Mouse (Mus musculus) stomach, adult 2 months (tissue): ENCODE measurements around the gene Tfpi. TPM values are rescaled to one million over a fixed set of nuclear protein-coding genes. Genes with fewer than 3 reads are reported as not detected.

ENCODE experiments used
- polyA plus RNA-seq: library from polyadenylated mRNA; depleted of rRNA; stranded (reverse); fragments of >200 nt; gene quantifications from 2 replicates; pipeline ENCODE4 v1.2.3, GENCODE M21; 2012; rRNA removed

Gene Tfpi
- 0.29 and 0.36 TPM in 2 replicates for polyA plus RNA-seq

DNA sequence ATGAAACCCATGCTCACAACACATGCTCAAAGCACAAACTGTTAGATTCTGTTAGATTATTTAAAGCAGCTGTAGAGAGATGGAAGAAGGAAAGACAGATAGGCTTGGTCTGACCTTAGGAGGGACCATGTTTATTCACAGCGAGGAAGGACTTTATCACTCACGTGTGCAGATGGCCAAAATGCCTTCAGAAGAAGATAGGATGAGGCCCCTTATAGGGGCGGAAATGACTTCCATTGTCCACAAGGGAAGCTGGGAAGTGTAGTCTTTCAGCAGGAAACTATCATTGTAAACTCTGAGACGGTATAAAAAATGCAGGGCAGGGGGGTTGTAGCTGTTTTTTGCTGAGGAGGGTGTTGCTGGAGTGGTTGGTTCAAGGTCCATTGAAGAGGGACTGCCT lies at the start of gene Tfpi:
Gene Tfpi (minus strand): TSS at position 199 of the 400 bp plus-strand sequence.

DNA sequence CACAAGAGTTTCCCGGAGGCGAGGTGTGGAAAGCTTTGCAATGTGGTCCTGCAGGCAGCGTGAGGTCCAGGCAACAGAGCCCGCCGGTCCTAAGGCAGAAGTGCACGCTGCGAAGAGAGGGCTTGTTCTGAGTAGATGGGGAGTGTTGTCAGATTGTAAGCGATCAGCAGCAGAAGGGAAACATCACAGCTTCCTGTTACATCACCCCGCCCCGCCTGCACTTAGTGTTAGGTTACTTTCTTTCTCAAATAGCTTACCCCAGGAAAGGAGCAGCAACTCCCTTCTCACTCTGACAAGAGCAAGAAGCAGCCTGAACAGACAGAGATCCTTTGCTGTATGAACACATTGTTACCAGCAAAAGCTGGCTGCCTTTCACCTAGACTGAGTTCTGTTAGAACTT lies 51.4 kb downstream of the Tfpi start, which contains the start of gene Calcrl:
Gene Calcrl (minus strand): TSS at position 274 of the 400 bp plus-strand sequence.

Other genes with a start within 250 kb of the Tfpi start
- gene Calcrl, start 51.4 kb downstream of the Tfpi start, polyA plus RNA-seq, result 1.5 and 5.4 TPM in 2 replicates
- 14.4 and 24.0 TPM in 2 replicates for gene Ctnnd1, start 174.0 kb upstream of the Tfpi start, polyA plus RNA-seq
- gene Btbd18, start 182.3 kb upstream of the Tfpi start, polyA plus RNA-seq, result not detected in 2 replicates
- gene Selenoh, start 194.0 kb upstream of the Tfpi start, polyA plus RNA-seq, result 22.8 and 39.0 TPM in 2 replicates
- gene Gm28635, start 201.3 kb upstream of the Tfpi start, polyA plus RNA-seq, result not detected in 2 replicates
- gene Med19, start 201.6 kb upstream of the Tfpi start, polyA plus RNA-seq, result 3.5 and 4.1 TPM in 2 replicates
- 32.9 and 35.4 TPM in 2 replicates for gene Tmx2, start 202.4 kb upstream of the Tfpi start, polyA plus RNA-seq
- gene Zdhhc5, start 238.4 kb upstream of the Tfpi start, polyA plus RNA-seq, result 22.6 and 27.1 TPM in 2 replicates